Mouse (Mus musculus) cerebral cortex, adult 2 months (tissue): Measurements from ENCODE around the gene Paf1.

ENCODE experiments used
- WGBS: fragments of 180-500 bp; shearing (Covaris S2); methylation state at CpG from one replicate; pipeline ENCODE4 v1.1.7; 2018; 5-methylcytosine and 5-hydroxymethylcytosine counted together

Gene Paf1

GRCm38 (mm10) chr7:28370977-28371513 is 21.7 kb upstream of the Paf1 start:
- WGBS = 20% methylated on average over 11 of the region's 11 CpGs

- 2% methylated on average over 41 of the region's 43 CpGs for WGBS
Observed at GRCm38 (mm10) chr7:28371514-28371989, 21.2 kb upstream of the Paf1 start.

- WGBS = under 1% methylated on average over 66 of the region's 66 CpGs
Observed at GRCm38 (mm10) chr7:28372251-28373108, 20.3 kb upstream of the Paf1 start, which contains the start of gene Plekhg2. Gene Plekhg2, minus strand, starts transcription at chr7:28372599.

- WGBS = under 1% methylated on average over 9 of the region's 9 CpGs
Observed at GRCm38 (mm10) chr7:28373131-28373581, 19.6 kb upstream of the Paf1 start.

GRCm38 (mm10) chr7:28373891-28374495 is 18.8 kb upstream of the Paf1 start:
- WGBS = 88% methylated on average over 7 of the region's 7 CpGs

- 67% methylated on average over 10 of the region's 10 CpGs for WGBS
Observed at GRCm38 (mm10) chr7:28374647-28375046, 18.1 kb upstream of the Paf1 start.

GRCm38 (mm10) chr7:28375176-28375921 is 17.4 kb upstream of the Paf1 start:
- 2% methylated on average over 35 of the region's 36 CpGs for WGBS

- 18% methylated on average over 30 of the region's 30 CpGs for WGBS
Observed at GRCm38 (mm10) chr7:28376011-28376771, 16.6 kb upstream of the Paf1 start.

GRCm38 (mm10) chr7:28377190-28378065 is 15.3 kb upstream of the Paf1 start:
- WGBS = 70% methylated on average over 18 of the region's 18 CpGs

- 53% methylated on average over 32 of the region's 32 CpGs for WGBS
Observed at GRCm38 (mm10) chr7:28378066-28378690, 14.6 kb upstream of the Paf1 start.

- 12% methylated on average over 53 of the region's 53 CpGs for WGBS
Observed at GRCm38 (mm10) chr7:28378769-28379651, 13.7 kb upstream of the Paf1 start.

GRCm38 (mm10) chr7:28380237-28381016 is 12.3 kb upstream of the Paf1 start, which contains the start of gene Zfp36:
Gene Zfp36, minus strand, starts transcription at chr7:28380253.
- WGBS = 63% methylated on average over 17 of the region's 17 CpGs

- WGBS = 22% methylated on average over 30 of the region's 30 CpGs
Observed at GRCm38 (mm10) chr7:28381017-28381790, 11.5 kb upstream of the Paf1 start.

- WGBS = 5% methylated on average over 20 of the region's 20 CpGs
Observed at GRCm38 (mm10) chr7:28381938-28382337, 10.8 kb upstream of the Paf1 start.

GRCm38 (mm10) chr7:28382347-28382951 is 10.3 kb upstream of the Paf1 start:
- 23% methylated on average over 11 of the region's 12 CpGs for WGBS

GRCm38 (mm10) chr7:28382981-28383396 is 9.8 kb upstream of the Paf1 start:
- WGBS = 25% methylated on average over 11 of the region's 11 CpGs
